Mouse (Mus musculus): Measurements from ENCODE around the gene Cacna2d1.

- TF ChIP-seq ZNF384 (IDR thresholded peaks at IDR 0.05; ENCODE audit: low read depth, low read length), result no peak
- no peak for TF ChIP-seq TBP (IDR thresholded peaks at IDR 0.05; ENCODE audit: low read depth, low read length)
- no peak for TF ChIP-seq MAX (IDR thresholded peaks at IDR 0.05; ENCODE audit: low read length)
- TF ChIP-seq CTCF (IDR thresholded peaks at IDR 0.05 in 2 of 3, conservative IDR thresholded peaks at IDR 0.05 in 1 of 3; ENCODE audit: control insufficient read depth in 1 of 3, insufficient read depth in 1 of 3, low read depth in 2 of 3, low read length in 3 of 3, poor library complexity in 1 of 3, severe bottlenecking in 1 of 3), result no peak
- TF ChIP-seq HCFC1 (IDR thresholded peaks at IDR 0.05; ENCODE audit: low read depth, low read length), result no peak
These were observed 68.1 kb downstream of the Cacna2d1 start for GRCm38 (mm10) chr5:16002431-16003063.
